Mouse (Mus musculus) cerebral cortex, adult 2 months (tissue): Measurements from ENCODE around the gene Cadm3.

Experiments used
- WGBS: fragments of 180-500 bp; shearing (Covaris S2); methylation state at CpG from one replicate; pipeline ENCODE4 v1.1.7; 2018; 5-methylcytosine and 5-hydroxymethylcytosine counted together

Cadm3 gene

DNA sequence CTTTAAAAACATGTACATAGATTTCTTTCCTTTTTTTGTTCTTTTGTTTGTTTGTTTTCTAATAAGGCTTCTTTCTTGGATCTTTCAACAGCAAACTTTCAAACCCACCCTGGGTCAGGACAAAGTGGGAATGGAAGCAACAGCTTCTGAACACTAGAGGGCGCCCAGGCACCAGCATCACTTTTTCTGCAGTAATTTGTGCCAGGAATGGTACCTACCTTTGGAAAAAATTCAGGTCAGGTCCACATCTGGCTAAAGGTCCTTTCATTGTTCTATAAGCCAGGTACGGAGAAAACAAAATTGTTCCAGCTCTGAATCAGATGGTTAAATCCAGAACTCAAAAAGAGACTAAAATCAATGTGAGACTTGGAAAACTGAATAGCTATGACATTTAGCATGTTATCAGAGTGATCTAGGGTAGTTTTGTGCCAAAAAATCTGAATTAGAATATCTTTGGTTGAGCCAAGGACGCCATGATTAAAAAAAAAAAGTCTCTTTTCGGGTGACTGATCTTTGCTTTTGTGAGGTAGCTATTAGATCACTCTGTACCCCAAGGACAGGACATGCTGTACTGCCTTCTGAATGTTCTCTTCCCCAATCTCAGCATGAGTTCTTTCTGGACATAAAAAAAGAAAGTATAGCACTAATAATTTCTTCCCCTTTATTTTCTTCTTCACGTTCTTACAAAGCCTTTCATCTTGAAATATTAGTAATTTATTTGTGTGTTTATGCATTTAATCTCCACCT, 43.5 kb downstream of the Cadm3 start:
- WGBS = 33% methylated on average over 5 of the region's 5 CpGs

- 49% methylated on average over 6 of the region's 6 CpGs for WGBS
These were observed 45.3 kb downstream of the Cadm3 start for GRCm38 (mm10) chr1:173322249-173322627.

DNA sequence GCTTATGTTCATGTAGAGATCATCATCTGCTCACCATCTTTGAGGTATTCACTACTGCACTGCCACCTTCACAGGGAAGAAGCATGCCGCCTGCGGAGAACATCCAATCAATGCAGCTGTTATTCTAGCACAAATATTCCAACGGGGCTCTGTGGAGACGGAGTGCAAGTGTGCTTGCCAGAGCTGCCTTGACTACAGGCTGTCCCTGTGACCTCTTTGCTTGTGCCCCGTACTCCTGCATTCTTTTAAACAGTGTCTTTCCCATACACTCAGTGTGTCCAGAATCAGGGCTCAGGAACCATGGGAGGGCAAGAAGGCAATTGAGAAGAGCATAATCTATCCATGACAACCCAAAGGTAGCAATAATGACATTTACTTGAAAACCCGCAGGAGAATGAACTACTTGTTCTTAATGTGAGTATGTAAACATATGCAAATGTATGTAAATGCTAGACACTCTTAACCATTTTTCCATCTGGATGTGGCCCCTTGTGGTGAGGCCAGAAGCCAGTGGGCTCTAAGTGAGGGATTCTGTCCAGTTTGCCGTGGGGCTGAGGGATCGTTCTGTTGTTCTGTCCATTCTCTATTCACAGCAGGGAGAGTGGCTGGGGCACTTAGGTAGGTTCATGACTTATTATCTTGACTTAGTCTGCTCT, 45.8 kb downstream of the Cadm3 start:
- WGBS = 57% methylated on average over 8 of the region's 8 CpGs

DNA sequence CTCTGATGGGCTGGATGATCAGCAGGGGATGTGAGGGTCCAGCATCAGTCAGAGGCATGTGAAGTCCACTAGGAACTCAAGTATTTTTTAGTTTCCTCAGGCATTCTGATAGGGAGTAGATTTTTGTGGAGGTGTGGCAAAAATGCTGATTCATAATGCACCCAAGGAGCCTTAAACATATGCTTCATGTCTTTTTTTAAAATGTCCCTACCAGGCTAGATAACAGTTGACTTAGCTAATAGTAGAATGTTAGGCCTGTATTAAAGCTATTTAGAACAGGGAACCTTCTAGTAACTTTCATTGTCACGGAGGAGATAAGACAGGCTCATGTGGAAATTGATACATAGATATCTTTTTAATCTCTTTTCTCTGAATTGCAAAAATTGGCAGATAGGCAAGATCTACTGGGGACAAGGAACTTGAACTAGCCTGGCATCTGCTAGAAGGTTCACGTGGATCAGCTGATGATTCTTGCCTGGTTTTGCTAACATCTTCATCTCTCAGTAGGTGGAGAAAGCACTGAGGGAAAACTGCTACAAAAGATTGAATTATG, 49.5 kb downstream of the Cadm3 start:
- WGBS = 92% methylated on average over 2 of the region's 2 CpGs

DNA sequence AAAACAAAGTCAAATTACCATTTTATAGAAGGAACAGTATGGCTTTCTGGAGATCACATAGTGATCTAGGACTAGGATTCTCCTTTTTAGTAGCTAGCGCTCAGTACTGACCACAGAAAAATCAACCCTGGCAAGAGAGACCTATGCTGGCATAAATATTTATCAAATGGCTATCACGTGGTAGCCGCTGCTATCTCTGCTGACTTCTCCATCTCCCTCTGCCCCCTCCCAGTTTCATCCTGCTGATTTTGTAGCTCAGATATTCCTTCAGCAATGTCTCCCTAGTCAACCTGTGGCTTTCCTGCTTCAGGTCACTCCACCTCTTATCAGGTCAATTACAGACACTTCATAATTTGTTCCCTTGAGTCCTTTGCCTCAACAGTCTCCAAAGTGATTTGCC, 51.8 kb downstream of the Cadm3 start:
- WGBS = 92% methylated on average over 3 of the region's 3 CpGs

DNA sequence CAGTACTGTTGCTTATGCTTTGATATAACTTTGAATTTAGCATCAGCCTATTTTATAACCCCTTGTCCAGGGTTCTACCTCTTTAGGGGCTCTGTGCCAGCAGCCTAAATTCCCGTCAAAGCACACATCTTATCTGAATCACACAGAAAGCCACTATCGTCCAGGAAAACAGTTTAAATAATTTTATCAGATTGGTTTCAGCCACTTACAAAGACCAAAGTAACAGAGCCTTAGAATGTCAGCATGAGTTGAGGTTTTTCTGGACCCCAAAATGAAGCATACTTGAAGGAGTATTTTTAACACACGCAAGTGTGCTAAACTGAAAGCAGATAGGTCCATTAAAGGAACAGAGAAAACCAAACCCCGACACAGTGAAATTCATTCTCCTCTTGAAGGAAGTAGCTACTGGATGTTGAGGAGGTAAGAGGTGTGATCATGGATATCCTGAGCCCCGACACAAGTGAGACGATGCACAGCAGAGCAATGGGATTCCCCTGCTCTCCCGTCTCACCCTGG, 53.9 kb downstream of the Cadm3 start:
- WGBS = 84% methylated on average over 7 of the region's 7 CpGs

DNA sequence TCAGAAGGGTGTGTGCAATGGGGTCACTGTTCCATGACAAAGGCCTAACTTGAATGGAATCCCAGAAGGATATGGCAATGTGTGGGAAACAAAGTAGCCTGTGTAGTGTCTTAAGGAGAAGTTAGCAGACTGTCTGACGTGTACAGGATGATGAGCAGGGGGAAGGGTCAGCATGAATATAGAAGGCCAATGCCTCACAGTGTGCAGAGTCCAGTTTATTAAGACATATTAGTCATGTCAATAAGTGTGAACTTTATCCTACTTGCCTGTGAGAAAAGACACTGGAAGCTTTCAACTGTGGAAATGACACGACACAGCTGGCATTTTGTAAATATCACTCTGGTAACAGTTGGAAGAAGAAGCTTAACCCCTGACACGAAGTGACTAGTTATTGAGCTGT, 64.7 kb downstream of the Cadm3 start:
- WGBS = 79% methylated on average over 3 of the region's 3 CpGs
